Mouse (Mus musculus): Measurements from ENCODE around the gene Ctnnd1.

Ctnnd1 gene

GRCm38 (mm10) chr2:84585700-84586099 lies 64.9 kb downstream of the Ctnnd1 start:
- ChIA-PET POLR2A (interaction anchor here in 1 of 4 experiments (1.3 kb wide), 1 partner anchor 84 kb away, joined by 3 read pairs; no protein-coding TSS in a partner anchor), CTCF (no interaction called here)

GRCm38 (mm10) chr2:84582286-84582685 lies 68.3 kb downstream of the Ctnnd1 start:
- POLR2A ChIA-PET, result interaction anchor here in 3 of 4 experiments (0.5 to 2.1 kb wide), 11 partner anchors 10 to 479 kb away, joined by 3 to 6 read pairs (median 4); partner anchors contain the start of gene Ctnnd1 (in 1 of the 3)
- CTCF ChIA-PET, result interaction anchor here in 1 of 4 experiments (0.8 kb wide), 1 partner anchor 134 kb away, joined by 3 read pairs; no protein-coding TSS in a partner anchor

DNA sequence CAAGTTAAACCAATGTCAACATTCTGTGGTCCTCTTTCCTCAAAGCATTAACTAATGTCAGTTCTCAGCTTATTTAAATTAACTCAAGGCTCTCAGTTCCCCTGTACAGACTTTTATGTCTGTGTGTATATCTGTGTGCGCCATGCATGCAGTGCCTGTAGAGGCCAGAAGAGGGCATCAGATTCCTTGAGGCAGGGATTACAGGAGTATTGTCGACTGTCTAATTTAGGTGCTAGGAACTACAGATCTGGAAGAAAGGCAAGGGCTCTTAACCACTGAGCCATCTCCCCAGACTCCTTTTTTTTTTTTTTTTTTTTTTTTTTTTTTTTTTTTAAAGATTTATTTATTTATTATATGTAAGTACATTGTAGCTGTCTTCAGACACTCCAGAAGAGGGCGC lies 69.4 kb downstream of the Ctnnd1 start:
- ChIA-PET POLR2A (interaction anchor here in 3 of 4 experiments (0.6 to 2.8 kb wide), 14 partner anchors 25 to 301 kb away, joined by 3 to 9 read pairs (median 4); partner anchors contain the start of gene Selenoh (in 1 of the 3)), CTCF (interaction anchor here (0.5 to 1.1 kb wide), 8 partner anchors 55 to 1110 kb away, joined by 3 to 10 read pairs (median 4); no protein-coding TSS in a partner anchor)

- CTCF ChIA-PET, result interaction anchor here in 2 of 4 experiments (0.9 to 1.9 kb wide), 4 partner anchors 74 to 84 kb away, joined by 3 to 4 read pairs (median 3); no protein-coding TSS in a partner anchor
- POLR2A ChIA-PET, result interaction anchor here in 3 of 4 experiments (0.6 to 3.3 kb wide), 83 partner anchors 8 to 468 kb away, joined by 3 to 32 read pairs (median 5); partner anchors contain the start of genes Ctnnd1 (in 3 of the 3), Clp1 (in 2 of the 3), Selenoh (in 2 of the 3) and Slc43a1 (in 2 of the 3)
Measured at GRCm38 (mm10) chr2:84579311-84579710, 71.3 kb downstream of the Ctnnd1 start.

DNA sequence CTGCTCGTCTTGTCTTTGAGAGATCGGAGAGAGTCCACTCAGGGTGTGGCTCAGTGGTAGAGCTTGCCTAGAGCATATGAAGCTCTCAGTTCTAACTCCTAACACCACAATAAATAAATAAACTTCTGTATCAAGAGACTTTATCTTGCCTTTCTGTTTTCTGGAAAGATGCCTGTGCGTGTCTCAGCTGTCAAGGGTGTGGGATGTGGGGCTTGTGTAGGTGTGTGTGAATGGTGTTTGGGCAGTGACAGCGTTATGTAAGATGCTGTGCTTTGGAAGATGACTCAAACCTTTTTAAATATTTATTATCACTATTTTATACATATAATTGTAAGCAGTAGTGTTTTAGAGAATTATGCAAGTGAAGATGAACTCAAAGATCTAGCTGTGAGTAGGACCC lies 76.4 kb downstream of the Ctnnd1 start:
- POLR2A ChIA-PET, result interaction anchor here in 1 of 4 experiments (2.3 kb wide), 1 partner anchor 14 kb away, joined by 8 read pairs; no protein-coding TSS in a partner anchor
- CTCF ChIA-PET, result no interaction called here

DNA sequence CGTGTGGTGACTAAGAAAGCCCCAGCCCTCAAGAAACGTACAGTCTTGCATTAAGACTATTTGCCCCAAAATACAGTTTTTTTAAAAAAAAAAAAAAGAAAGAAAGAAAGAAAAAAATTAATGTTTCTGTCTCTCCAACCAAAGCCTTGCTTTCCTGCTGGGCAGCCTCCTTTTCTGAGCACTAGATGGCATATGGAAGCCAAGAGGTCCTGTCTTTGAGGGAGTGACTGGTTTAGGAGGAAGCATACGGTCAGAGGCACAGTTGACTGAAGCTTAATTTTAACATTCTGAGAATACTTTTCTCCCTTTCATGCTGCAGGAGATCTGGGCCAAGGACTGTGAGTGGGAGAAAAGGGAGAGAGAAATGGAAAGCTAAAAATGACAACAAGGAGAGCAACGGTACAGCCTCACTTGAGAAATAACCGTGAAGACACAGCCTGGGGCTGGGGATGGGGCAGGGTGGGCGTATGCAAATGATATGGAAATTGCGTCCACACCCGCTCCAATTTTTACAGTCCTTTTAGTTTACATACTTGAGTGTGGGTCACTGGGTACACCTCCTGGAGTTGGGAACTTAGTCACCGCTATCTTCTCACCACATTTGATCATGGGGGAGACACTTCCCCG lies 93.6 kb downstream of the Ctnnd1 start:
- CTCF ChIA-PET, result interaction anchor here in 2 of 4 experiments (0.7 to 0.8 kb wide), 5 partner anchors 27 to 261 kb away, joined by 3 to 6 read pairs (median 3); no protein-coding TSS in a partner anchor
- POLR2A ChIA-PET, result interaction anchor here in 3 of 4 experiments (0.6 to 4.8 kb wide), 6 partner anchors 22 to 113 kb away, joined by 3 to 32 read pairs (median 4); no protein-coding TSS in a partner anchor

- CTCF ChIA-PET, result no interaction called here
Measured at GRCm38 (mm10) chr2:84551390-84552100, 99.0 kb downstream of the Ctnnd1 start.

More at GRCm38 (mm10) chr2:84551390-84552100, 99.0 kb downstream of the Ctnnd1 start:
- POLR2A ChIA-PET, result interaction anchor here in 2 of 4 experiments (0.6 to 1.8 kb wide), 6 partner anchors 9 to 381 kb away, joined by 3 to 9 read pairs (median 4); no protein-coding TSS in a partner anchor
